Mouse (Mus musculus) cerebellum, postnatal 25 days (tissue): Measurements from ENCODE around the gene Esrra.
"Not testable (repeated sequence)": the region's sequence is repeated elsewhere in the genome, so short reads cannot be mapped to it uniquely, and the experiment has no call there.

ENCODE experiments used
- DNase-seq, 2 experiments: peaks; one replicate each; pipeline ENCODE4 v3.0.0; 2021; ENCODE audit warnings: mixed read lengths in 2 of 2

The Esrra gene

DNA sequence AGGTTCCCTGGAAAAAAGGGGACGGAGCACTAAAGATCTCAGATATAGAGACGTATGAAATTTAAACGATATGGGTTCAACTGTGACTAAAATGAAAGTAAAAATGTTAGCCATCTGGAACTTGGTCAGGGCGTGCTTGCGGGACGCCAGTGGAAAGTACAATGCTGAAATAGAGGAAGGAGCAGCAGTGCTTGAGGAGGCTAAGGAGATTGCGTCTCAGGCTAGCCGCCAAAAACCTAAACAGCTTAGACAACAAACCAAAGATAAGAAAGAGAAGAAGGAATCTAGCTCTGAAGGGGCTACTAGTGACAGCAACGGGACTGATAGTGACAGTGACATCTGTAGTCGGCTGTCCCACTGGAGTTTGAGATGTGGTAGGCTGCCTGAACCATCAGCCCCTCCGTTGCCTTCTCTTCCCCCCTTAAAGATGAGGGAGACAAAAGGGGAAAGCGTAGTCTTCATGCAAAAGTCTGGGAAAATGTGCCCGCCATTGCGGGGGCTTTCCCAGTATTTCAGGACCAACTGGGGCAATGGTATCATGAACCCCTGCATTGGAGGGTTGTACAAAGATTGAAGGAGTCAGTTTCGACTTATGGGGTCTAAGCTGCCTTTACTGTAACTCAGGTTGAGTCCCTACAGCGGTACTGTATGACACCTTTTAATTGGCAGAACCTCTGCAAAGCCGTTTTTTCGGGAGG is 25.9 kb downstream of the Esrra start:
- DNase-seq, result not testable (repeated sequence)

DNA sequence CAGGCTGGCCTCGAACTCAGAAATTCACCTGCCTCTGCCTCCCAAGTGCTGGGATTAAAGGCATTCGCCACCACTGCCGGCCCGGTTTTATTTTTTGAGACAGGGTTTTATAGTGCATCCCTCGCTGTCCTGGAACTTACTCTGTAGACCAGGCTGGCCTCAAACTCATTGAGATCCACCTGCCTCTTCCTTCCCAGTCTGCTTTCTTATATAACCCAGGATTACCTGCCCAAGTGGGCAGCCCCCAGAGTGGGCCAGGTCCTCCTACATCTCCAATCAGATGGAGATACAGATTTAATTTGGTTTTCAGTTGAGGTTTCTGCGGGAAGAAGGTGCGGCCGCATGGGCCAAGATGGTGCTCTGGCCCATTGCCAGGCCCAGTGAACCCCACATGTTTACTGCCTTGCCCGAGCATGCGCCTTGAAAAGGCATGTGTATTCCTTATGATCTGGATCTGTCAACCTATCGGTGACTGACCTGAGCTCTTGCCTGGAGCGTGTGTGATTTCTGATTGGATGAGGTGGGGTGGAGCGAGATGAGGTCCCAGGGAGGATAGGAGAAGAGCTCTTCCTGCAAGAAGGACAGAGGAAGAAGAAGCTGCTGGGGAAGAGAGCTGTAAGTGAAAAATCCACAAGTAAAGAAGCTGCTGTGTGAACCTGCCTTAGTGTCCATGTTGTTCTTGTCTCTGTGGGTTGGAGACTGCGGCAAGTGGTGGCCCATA is 27.7 kb downstream of the Esrra start:
- peak in 1 of 2 experiments; percentile 17 for DNase-seq

DNA sequence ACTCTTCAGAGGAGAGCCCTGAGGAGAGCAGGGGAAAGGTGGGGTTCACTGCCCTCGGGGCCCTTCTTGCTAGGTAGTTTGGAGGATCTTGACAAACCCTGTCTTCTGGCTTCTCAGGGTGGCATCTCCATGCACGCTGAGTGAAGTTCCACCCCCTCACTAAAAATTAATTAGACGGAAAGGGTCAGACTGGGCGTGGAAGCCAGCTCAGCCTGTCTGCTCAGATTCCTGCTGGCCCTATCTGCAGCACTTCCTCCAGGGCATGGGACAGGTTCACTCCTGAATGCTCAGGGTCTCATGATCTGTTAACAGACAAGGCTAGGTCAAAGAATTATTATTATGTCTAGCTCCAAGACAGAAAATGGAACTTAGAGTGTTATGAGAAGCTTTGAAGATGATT is 29.1 kb downstream of the Esrra start:
- no peak for DNase-seq

DNA sequence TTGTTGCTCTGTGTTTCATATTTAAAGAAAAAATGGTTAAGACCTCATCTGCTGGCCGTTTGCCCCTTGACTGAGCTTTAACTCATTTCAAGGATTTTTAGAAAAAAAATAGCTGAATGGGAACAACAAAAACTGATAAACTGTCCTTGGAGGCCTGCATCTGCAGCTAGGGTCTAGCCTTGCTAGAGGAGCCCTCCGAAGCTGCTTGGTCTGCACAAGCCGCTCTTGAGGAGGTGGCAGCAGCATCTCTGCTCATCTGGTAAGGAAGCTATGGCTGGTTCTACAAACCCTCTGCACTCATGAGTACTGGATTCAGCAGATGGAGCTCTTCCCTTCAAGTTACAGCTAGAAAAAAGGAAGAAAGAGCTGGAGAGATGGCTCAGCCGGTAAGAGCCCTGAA is 43.6 kb downstream of the Esrra start:
- no peak for DNase-seq

DNA sequence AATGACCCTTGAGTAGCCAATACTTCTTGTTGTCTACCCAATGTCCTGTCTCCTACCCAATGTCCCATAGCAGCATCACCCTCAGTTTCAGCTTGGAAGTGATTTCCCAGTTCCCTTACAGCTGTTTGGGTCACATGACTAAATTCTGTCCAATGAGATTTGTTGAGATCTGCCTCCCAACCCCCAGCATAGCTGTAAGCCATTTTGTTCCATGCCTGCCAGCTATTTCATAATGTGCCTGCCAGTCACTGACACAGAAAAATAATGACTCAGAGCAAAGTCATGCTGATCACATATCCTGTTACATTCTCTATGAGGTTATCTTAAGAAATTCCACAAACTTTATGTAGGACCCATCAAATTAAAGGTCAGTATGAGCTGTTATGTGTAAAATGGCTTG is 44.8 kb downstream of the Esrra start:
- DNase-seq, result no peak

DNA sequence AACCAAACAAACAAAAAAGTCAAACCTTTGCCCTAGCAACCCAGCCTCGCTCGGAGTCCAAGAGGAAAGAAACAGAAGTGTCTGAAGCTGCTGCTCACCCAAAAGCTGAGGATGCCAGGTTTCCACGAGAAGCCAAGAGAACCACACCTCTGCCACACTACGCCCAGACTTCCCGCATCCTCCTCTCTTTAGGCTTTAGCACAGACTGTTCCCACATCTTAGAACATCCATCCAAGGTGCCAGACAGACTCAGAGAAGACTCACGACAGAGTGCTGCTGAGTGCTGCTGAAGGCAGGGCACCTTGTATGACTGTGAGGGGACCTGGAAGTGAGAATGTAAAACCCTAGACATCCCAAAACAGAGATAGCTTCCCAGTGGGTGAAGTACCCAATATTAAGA is 45.8 kb downstream of the Esrra start:
- no peak for DNase-seq

DNA sequence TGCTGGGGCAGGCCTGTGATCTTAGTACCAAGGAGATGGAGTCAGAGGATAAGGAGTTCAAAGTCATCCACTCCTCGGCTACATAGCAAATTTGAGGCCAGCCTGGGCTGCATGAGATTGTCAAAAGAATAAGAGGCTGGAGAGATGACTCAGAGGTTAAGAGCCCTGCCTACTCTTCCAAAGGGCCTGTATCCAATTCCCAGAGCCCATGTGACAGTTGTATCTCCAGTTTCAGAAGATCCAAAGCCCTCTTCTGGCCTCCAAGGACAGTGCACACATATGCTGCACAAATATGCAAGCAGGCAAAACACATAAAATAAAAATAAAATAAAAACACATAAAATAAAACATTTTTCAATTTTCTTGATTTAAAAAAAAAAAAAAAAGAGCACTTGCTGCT is 47.4 kb downstream of the Esrra start:
- no peak for DNase-seq

DNA sequence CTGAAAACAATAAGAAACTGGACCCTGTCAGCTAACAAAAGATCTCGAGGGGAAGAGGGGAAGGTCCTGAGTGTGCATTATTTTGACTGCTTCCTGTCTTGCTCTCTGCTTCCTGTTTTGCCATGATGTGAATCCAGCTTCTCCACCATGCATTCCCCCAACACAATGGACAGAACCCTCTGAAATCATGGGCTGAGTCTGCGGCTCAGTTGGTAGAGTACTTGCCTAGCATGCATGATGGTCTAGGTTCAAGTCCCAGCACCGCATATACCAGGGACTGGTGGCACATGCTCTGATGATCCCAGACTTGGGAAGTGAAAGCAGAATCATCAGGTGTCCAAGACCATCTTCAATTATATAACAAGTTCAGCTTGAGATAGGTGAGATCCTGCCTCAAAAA is 48.9 kb downstream of the Esrra start:
- DNase-seq, result no peak

DNA sequence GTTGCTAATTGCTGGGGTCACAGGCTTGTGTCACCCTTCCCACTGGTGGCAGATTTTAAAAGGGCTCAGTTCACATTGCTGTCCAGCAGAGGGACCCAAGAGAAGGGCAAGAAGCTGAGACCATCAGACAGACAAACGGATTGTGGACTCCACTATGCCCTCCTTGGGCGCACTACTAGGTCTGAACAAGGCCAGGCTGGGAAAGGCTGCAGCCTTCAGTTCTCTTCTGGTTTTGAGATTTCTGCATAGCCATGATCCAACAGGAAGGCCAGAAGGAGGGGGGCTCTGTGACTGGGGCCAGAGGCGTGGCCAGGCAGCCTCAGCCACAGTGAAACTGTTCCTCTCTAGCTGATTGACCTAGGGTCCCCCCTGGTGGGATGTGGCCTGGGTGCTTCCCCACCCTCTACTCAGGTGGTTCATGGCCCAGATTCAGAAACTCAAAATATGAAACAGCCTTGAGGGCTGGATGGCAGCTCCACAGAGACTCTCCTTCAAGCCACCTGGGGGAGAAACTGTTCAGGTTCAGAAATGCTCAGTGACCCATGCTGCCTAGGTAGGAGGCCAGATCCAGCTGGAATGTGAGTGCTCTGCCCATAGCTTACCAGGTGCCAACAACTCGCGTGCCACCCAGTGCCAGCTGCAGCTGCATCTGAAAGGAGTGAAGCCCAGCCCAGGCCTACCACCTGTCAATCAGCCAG is 49.9 kb downstream of the Esrra start:
- DNase-seq, result no peak

DNA sequence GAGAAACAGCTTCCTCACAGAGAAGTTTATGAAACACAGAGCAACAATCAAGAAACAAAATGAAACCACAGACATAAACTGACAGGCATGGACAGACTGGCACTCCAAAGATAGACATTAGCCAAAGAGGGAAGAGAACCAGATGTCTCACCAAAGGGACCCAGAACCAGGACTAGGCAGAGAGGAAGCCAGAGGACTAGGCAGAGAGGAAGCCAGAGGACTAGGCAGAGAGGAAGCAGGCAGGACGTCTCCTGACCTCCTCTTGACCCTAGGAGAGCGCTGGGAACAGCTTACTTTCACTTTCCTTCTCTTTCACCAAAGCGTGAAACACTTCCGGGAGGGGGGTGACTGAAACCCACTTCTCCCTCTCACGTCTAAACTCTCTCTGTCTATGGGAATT is 52.3 kb downstream of the Esrra start:
- no peak for DNase-seq

DNA sequence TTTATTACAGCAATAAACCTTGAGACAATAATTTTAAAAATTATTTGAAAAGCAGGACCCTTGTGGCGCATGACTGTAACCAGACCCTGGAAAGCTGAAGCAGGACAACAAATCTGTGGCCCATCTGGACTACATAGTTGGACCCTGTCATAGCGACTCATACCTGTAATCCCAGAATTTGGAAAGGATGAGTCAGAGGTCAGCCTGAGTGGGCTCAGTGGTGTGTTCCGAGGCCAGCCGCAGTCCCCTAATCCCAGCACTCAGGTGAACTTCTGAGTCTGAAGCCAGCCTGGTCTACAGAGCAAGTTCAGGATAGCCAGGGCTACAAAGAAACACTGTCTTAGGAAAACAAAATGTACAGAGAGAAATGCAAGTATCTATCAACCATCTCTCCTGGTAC is 60.2 kb downstream of the Esrra start:
- no peak for DNase-seq
